Mouse (Mus musculus): ENCODE measurements at regions not wholly inside any gene's neighbourhood (a gene's known extent, or its start where the extent isn't known, plus 50 kb on each side); places are given as distances from the start of the nearest gene placed in this dataset.

GRCm38 (mm10) chr17:45318211-45319076 lies 115.1 kb downstream of the Cdc5l start:
- Histone ChIP-seq H3K4me3 (no peak overlapping the region), H3K9me3 (no peaks in the 10 kb centered on the region), H3K27ac (no peak overlapping the region), H3K36me3 (no peaks in the 10 kb centered on the region), H3K9ac (no peak overlapping the region), H3K4me2 (replicated peaks) (peak overlapping the region; percentile 30), H3K4me1 (peaks cover 8% of the 10 kb centered on the region), H3K27me3 (replicated peaks) (no peaks in the 10 kb centered on the region)
- ATAC-seq (ENCODE audit: low FRiP score, low read depth), result peak; percentile 61; the same call in 1 of the 2 replicates
- WGBS, result 50% methylated on average over 25 of the region's 25 CpGs

GRCm38 (mm10) chr17:45312510-45313266 lies 120.8 kb downstream of the Cdc5l start:
- Histone ChIP-seq H3K4me1 (no peaks in the 10 kb centered on the region), H3K27ac (no peak overlapping the region), H3K9me3 (no peaks in the 10 kb centered on the region), H3K9ac (no peak overlapping the region), H3K27me3 (replicated peaks) (no peaks in the 10 kb centered on the region), H3K36me3 (no peaks in the 10 kb centered on the region), H3K4me2 (replicated peaks) (no peak overlapping the region), H3K4me3 (no peak overlapping the region)
- ATAC-seq (ENCODE audit: low FRiP score, low read depth), result no peak
- 60% methylated on average over 5 of the region's 5 CpGs for WGBS

- H3K4me3 ChIP-seq, result no peak overlapping the region
- H3K36me3 ChIP-seq, result no peaks in the 10 kb centered on the region
- H3K9ac ChIP-seq, result no peak overlapping the region
- H3K27me3 ChIP-seq (replicated peaks), result no peaks in the 10 kb centered on the region
- H3K4me1 ChIP-seq, result no peaks in the 10 kb centered on the region
- ATAC-seq (ENCODE audit: low FRiP score, low read depth), result no peak
- H3K9me3 ChIP-seq, result no peaks in the 10 kb centered on the region
- no peak overlapping the region for H3K27ac ChIP-seq
- WGBS, result 66% methylated on average over 7 of the region's 7 CpGs
- H3K4me2 ChIP-seq (replicated peaks), result no peak overlapping the region
These were observed 127.0 kb downstream of the Cdc5l start for GRCm38 (mm10) chr17:45306506-45306905.

GRCm38 (mm10) chr17:45303183-45303582 lies 130.4 kb downstream of the Cdc5l start:
- H3K27ac ChIP-seq, result no peak overlapping the region
- 76% methylated on average over 6 of the region's 6 CpGs for WGBS
- H3K9ac ChIP-seq, result no peak overlapping the region
- no peaks in the 10 kb centered on the region for H3K27me3 ChIP-seq (replicated peaks)
- no peaks in the 10 kb centered on the region for H3K4me1 ChIP-seq
- no peaks in the 10 kb centered on the region for H3K36me3 ChIP-seq
- no peaks in the 10 kb centered on the region for H3K9me3 ChIP-seq
- no peak for ATAC-seq (ENCODE audit: low FRiP score, low read depth)
- no peak overlapping the region for H3K4me2 ChIP-seq (replicated peaks)
- H3K4me3 ChIP-seq, result no peak overlapping the region

GRCm38 (mm10) chr17:45298355-45298754 lies 135.2 kb downstream of the Cdc5l start:
- H3K4me3 ChIP-seq, result no peak overlapping the region
- H3K4me2 ChIP-seq (replicated peaks), result no peak overlapping the region
- no peaks in the 10 kb centered on the region for H3K36me3 ChIP-seq
- H3K27ac ChIP-seq, result no peak overlapping the region
- no peaks in the 10 kb centered on the region for H3K4me1 ChIP-seq
- H3K9ac ChIP-seq, result no peak overlapping the region
- H3K27me3 ChIP-seq (replicated peaks), result no peaks in the 10 kb centered on the region
- ATAC-seq (ENCODE audit: low FRiP score, low read depth), result peak; percentile 41; the same call in 1 of the 2 replicates
- WGBS, result 28% methylated on average over 4 of the region's 4 CpGs
- H3K9me3 ChIP-seq, result no peaks in the 10 kb centered on the region

- H3K4me2 ChIP-seq (replicated peaks), result no peak overlapping the region
- no peak overlapping the region for H3K9ac ChIP-seq
- ATAC-seq (ENCODE audit: low FRiP score, low read depth), result no peak
- H3K4me3 ChIP-seq, result no peak overlapping the region
- no peaks in the 10 kb centered on the region for H3K36me3 ChIP-seq
- no peaks in the 10 kb centered on the region for H3K4me1 ChIP-seq
- no peaks in the 10 kb centered on the region for H3K27me3 ChIP-seq (replicated peaks)
- 73% methylated on average over 3 of the region's 3 CpGs for WGBS
- no peak overlapping the region for H3K27ac ChIP-seq
- H3K9me3 ChIP-seq, result no peaks in the 10 kb centered on the region
These were observed 135.7 kb downstream of the Cdc5l start for GRCm38 (mm10) chr17:45297860-45298259.

- H3K27me3 ChIP-seq (replicated peaks), result no peaks in the 10 kb centered on the region
- H3K4me1 ChIP-seq, result no peaks in the 10 kb centered on the region
- WGBS, result 73% methylated on average over 1 of the region's 1 CpGs
- H3K9me3 ChIP-seq, result no peaks in the 10 kb centered on the region
- no peak overlapping the region for H3K9ac ChIP-seq
- no peak overlapping the region for H3K4me3 ChIP-seq
- H3K36me3 ChIP-seq, result no peaks in the 10 kb centered on the region
- ATAC-seq (ENCODE audit: low FRiP score, low read depth), result no peak
- no peak overlapping the region for H3K4me2 ChIP-seq (replicated peaks)
- no peak overlapping the region for H3K27ac ChIP-seq
These were observed 137.2 kb downstream of the Cdc5l start for GRCm38 (mm10) chr17:45296363-45296762.

GRCm38 (mm10) chr17:45294886-45295285 lies 138.7 kb downstream of the Cdc5l start:
- Histone ChIP-seq H3K4me2 (replicated peaks) (no peak overlapping the region), H3K4me3 (no peak overlapping the region), H3K36me3 (no peaks in the 10 kb centered on the region), H3K27me3 (replicated peaks) (no peaks in the 10 kb centered on the region), H3K27ac (no peak overlapping the region), H3K9ac (no peak overlapping the region), H3K9me3 (no peaks in the 10 kb centered on the region), H3K4me1 (no peaks in the 10 kb centered on the region)
- ATAC-seq (ENCODE audit: low FRiP score, low read depth), result no peak
- WGBS, result 69% methylated on average over 4 of the region's 4 CpGs

GRCm38 (mm10) chr17:45294256-45294865 lies 139.2 kb downstream of the Cdc5l start:
- Histone ChIP-seq H3K27ac (no peak overlapping the region), H3K4me3 (no peak overlapping the region), H3K9ac (no peak overlapping the region), H3K4me2 (replicated peaks) (no peak overlapping the region), H3K36me3 (no peaks in the 10 kb centered on the region), H3K27me3 (replicated peaks) (no peaks in the 10 kb centered on the region), H3K9me3 (no peaks in the 10 kb centered on the region), H3K4me1 (no peaks in the 10 kb centered on the region)
- WGBS, result 88% methylated on average over 11 of the region's 11 CpGs
- ATAC-seq (ENCODE audit: low FRiP score, low read depth), result no peak

- Histone ChIP-seq H3K9me3 (no peaks in the 10 kb centered on the region), H3K9ac (no peak overlapping the region), H3K4me1 (no peaks in the 10 kb centered on the region), H3K27ac (no peak overlapping the region), H3K27me3 (replicated peaks) (no peaks in the 10 kb centered on the region), H3K36me3 (no peaks in the 10 kb centered on the region), H3K4me3 (no peak overlapping the region), H3K4me2 (replicated peaks) (no peak overlapping the region)
- ATAC-seq (ENCODE audit: low FRiP score, low read depth), result no peak
- WGBS, result 86% methylated on average over 7 of the region's 7 CpGs
These were observed 140.7 kb downstream of the Cdc5l start for GRCm38 (mm10) chr17:45292883-45293282.

GRCm38 (mm10) chr17:45291052-45291451 lies 142.5 kb downstream of the Cdc5l start:
- Histone ChIP-seq H3K4me1 (no peaks in the 10 kb centered on the region), H3K9me3 (no peaks in the 10 kb centered on the region), H3K27ac (no peak overlapping the region), H3K4me3 (no peak overlapping the region), H3K4me2 (replicated peaks) (no peak overlapping the region), H3K9ac (no peak overlapping the region), H3K27me3 (replicated peaks) (no peaks in the 10 kb centered on the region), H3K36me3 (no peaks in the 10 kb centered on the region)
- WGBS, result 75% methylated on average over 5 of the region's 5 CpGs
- no peak for ATAC-seq (ENCODE audit: low FRiP score, low read depth)

- Histone ChIP-seq H3K27ac (no peak overlapping the region), H3K4me1 (no peaks in the 10 kb centered on the region), H3K9ac (no peak overlapping the region), H3K36me3 (no peaks in the 10 kb centered on the region), H3K27me3 (replicated peaks) (no peaks in the 10 kb centered on the region), H3K4me2 (replicated peaks) (no peak overlapping the region), H3K9me3 (no peaks in the 10 kb centered on the region), H3K4me3 (no peak overlapping the region)
- WGBS, result 93% methylated on average over 3 of the region's 3 CpGs
- no peak for ATAC-seq (ENCODE audit: low FRiP score, low read depth)
These were observed 147.8 kb downstream of the Cdc5l start for GRCm38 (mm10) chr17:45285621-45286189.
